Mouse (Mus musculus) layer of hippocampus, adult 2 months (tissue): Measurements from ENCODE around the gene Phf1. TPM values are rescaled to one million over a fixed set of nuclear protein-coding genes. Genes with fewer than 3 reads are reported as not detected.

Experiments
- DNase-seq, 2 experiments: peaks; one replicate each; pipeline ENCODE4 v3.0.0; 2022; ENCODE audit warnings: low spot score in 2 of 2
- H3K27ac ChIP-seq: fragments of 200-600 bp; 2 replicates; pipeline ENCODE4 v1.8.1; 2022
- H3K4me3 ChIP-seq: fragments of 200-600 bp; 2 replicates; pipeline ENCODE4 v1.8.1; 2022; ENCODE audit warnings: mild to moderate bottlenecking
- CTCF ChIP-seq: fragments of 200-600 bp; conservative IDR thresholded peaks from 2 replicates; pipeline ENCODE4 v1.8.1; 2022; ENCODE audit warnings: antibody characterized with exemption, mild to moderate bottlenecking, moderate library complexity
- microRNA-seq, 2 experiments: library from miRNA; unstranded; fragments of <30 nt; microRNA quantifications; one replicate each; pipeline ENCODE4 v1.2.0; 2021
- total RNA-seq, 2 experiments: library from RNA; stranded (reverse); gene quantifications; 2 replicates each; pipeline ENCODE4 v1.2.3; 2021

Phf1 gene
- total RNA-seq, 2 experiments from 2014 or later = 31.4 to 33.9 TPM

DNA sequence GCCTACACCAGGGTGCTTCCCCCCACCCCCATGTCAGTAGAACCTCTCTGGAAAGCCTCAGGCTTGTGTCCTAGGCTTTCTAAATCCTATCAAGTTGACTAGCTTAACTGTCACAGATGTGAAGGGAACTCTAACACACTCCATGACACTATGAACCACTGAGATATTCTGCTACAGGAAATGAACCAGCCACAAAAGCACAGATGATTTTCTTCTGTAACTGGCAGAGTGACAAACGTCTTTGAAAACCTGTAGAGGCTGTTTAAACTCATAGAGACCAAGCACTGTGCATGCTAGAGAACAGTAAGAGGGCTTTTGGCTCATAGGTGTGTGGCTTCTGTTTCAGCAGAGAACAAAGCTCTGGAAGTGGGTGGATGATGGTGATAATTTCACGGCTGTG is 48.2 kb downstream of the Phf1 start:
- no peak for DNase-seq
- Histone ChIP-seq H3K27ac (peak overlapping the region; percentile 83), H3K4me3 (no peak overlapping the region)
- no peak for TF ChIP-seq CTCF

DNA sequence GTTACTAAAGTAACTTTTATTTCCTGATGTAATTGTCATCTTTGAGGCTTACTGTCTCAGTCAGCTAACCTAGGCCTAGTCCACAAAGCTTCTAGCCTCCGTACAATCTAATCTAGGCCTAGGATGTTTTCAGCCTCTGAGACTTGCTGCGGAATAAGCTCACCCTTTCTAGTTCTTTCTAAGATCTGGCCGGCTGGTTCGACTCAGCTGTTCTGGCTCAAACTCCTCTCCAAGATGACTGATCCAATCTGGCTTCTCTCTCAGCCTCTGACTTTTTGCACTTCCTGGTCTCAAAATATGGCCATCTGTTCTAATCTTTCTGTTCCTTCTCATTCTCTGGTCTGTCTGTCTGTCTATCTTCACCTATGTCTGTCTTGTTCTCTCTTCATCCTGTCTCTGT is 50.5 kb downstream of the Phf1 start:
- no peak overlapping the region for H3K27ac ChIP-seq
- TF ChIP-seq CTCF = no peak
- no peak overlapping the region for H3K4me3 ChIP-seq
- no peak for DNase-seq

GRCm38 (mm10) chr17:26985503-26986179 is 52.8 kb downstream of the Phf1 start:
- no peak overlapping the region for H3K27ac ChIP-seq
- no peak for DNase-seq
- no peak overlapping the region for H3K4me3 ChIP-seq
- no peak for TF ChIP-seq CTCF

Small RNAs within 50 kb of the gene (microRNA-seq; reads per million reads assigned to microRNA genes)
- 0 reads per million in 2 experiments for gene Gm27775
- 17.9 to 57.3 reads per million in 2 experiments for gene Mir3083
- gene Mir6968 = 2.2 to 3.1 reads per million in 2 experiments

Other genes with a start within 250 kb of the Phf1 start
- 100 to 1,000 TPM; 127 to 134 TPM for gene Crebrf, start 217.4 kb upstream of the Phf1 start, total RNA-seq
- 10 to 100 TPM; 31.5 to 35.7 TPM for gene Bnip1, start 152.0 kb upstream of the Phf1 start, total RNA-seq
- not detected for gene Nkx2-5, start 88.0 kb upstream of the Phf1 start, total RNA-seq
- 1 to 10 TPM; 2.8 to 3.3 TPM for gene Kifc5b, start 16.0 kb upstream of the Phf1 start, total RNA-seq
- gene Cuta, start 6.5 kb downstream of the Phf1 start, total RNA-seq = 10 to 100 TPM; 91.3 to 95.8 TPM
- gene Syngap1, start 8.2 kb downstream of the Phf1 start, total RNA-seq = 100 to 1,000 TPM; 463 to 497 TPM
- gene Zbtb9, start 40.1 kb downstream of the Phf1 start, total RNA-seq = 10 to 100 TPM; 14.8 to 15.7 TPM
- 10 to 100 TPM; 12.7 to 14.3 TPM for gene Bak1, start 96.0 kb downstream of the Phf1 start, total RNA-seq
- gene Itpr3, start 124.3 kb downstream of the Phf1 start, total RNA-seq = 1 to 10 TPM; 2.6 to 3.6 TPM
- gene Uqcc2, start 200.9 kb downstream of the Phf1 start, total RNA-seq = 100 to 1,000 TPM; 182 to 220 TPM
- under 1 TPM; 0.15 to 0.20 TPM for gene Ip6k3, start 234.7 kb downstream of the Phf1 start, total RNA-seq